Mouse (Mus musculus): ENCODE data around the gene Pygo1.

Pygo1 gene

GRCm38 (mm10) chr9:72992576-72992975, 67.1 kb downstream of the Pygo1 start:
- DNase-seq (ENCODE audit: low spot score): no peak

- DNase-seq (ENCODE audit: low spot score): no peak
These were observed 70.7 kb downstream of the Pygo1 start for GRCm38 (mm10) chr9:72996167-72996566.

- DNase-seq (ENCODE audit: low spot score): no peak
These were observed 71.4 kb downstream of the Pygo1 start for GRCm38 (mm10) chr9:72996806-72997205.

GRCm38 (mm10) chr9:73000487-73000886, 75.0 kb downstream of the Pygo1 start:
- no peak for DNase-seq (ENCODE audit: low spot score)

- DNase-seq (ENCODE audit: low spot score): no peak
These were observed 76.0 kb downstream of the Pygo1 start for GRCm38 (mm10) chr9:73001314-73002011.

Measured in layer of hippocampus, adult 9-10 months (tissue).